Comparison of ENCODE assay signal across 18 mouse cellular contexts in genomic region chr6:99621167-99621566, GRCm38 (mm10). TPM values are rescaled to one million over a fixed set of nuclear protein-coding genes. Genes with fewer than 3 reads are reported as not detected.
DNase-seq lines count a peak whose midpoint lies in the region; ATAC-seq lines count a peak whose summit lies in the region.
"Had no signal": no experiment of that assay in that cellular context is flagged by ENCODE, and none has a peak within 500 bp of the region (broad histone marks: within the 10 kb centered on the region; RNA-seq: fewer than 3 reads in every experiment).

No protein-coding gene starts in this region.

- H3K9me3 ChIP-seq in embryonic facial prominence, embryonic 10.5 days, result no peaks in the 10 kb centered on the region
- H3K9me3 ChIP-seq in embryonic facial prominence, embryonic 11.5 days (replicated peaks; ENCODE audit: control insufficient read depth, low read length), result no peaks in the 10 kb centered on the region
- H3K9me3 ChIP-seq: forebrain, embryonic 13.5 days; forebrain, embryonic 15.5 days had no signal

- no peaks in the 10 kb centered on the region for H3K36me3 ChIP-seq in embryonic facial prominence, embryonic 10.5 days (replicated peaks)
- H3K36me3 ChIP-seq in embryonic facial prominence, embryonic 11.5 days (replicated peaks; ENCODE audit: control insufficient read depth, insufficient read depth, low read depth, low read length), result no peaks in the 10 kb centered on the region
- H3K36me3 ChIP-seq: forebrain, embryonic 15.5 days had no signal

- no peak overlapping the region for H3K4me2 ChIP-seq in embryonic facial prominence, embryonic 11.5 days (ENCODE audit: low read depth, low read length)
- H3K4me2 ChIP-seq: forebrain, embryonic 13.5 days; forebrain, embryonic 15.5 days had no signal

- H3K4me3 ChIP-seq in embryonic facial prominence, embryonic 10.5 days, result no peak overlapping the region
- no peak overlapping the region for H3K4me3 ChIP-seq in embryonic facial prominence, embryonic 11.5 days (ENCODE audit: low read depth, low read length)
- H3K4me3 ChIP-seq: forebrain, embryonic 13.5 days; forebrain, embryonic 15.5 days had no signal

- ATAC-seq in embryonic facial prominence, embryonic 11.5 days (replicated peaks; ENCODE audit: insufficient number of reproducible peaks, low FRiP score, low TSS enrichment, low read depth), result no peak
- ATAC-seq: forebrain, embryonic 13.5 days; forebrain, embryonic 15.5 days; forebrain, postnatal 0 days had no signal

- WGBS in embryonic facial prominence, embryonic 10.5 days, result 61% methylated on average over 4 of the region's 4 CpGs
- WGBS in embryonic facial prominence, embryonic 11.5 days, result 51% methylated on average over 4 of the region's 4 CpGs

- DNase-seq in embryonic facial prominence, embryonic 10.5 days (ENCODE audit: low spot score), result peak; percentile 33
- DNase-seq in embryonic facial prominence, embryonic 11.5 days (ENCODE audit: low spot score), result peak; percentile 60
- peak; percentile 59 for DNase-seq in forelimb bud, embryonic 11.5 days (ENCODE audit: low read depth, low spot score)
- DNase-seq in layer of hippocampus, adult 11-12 months (ENCODE audit: low spot score), result no peak
- DNase-seq in thymus, postnatal 25 days, result no peak
- DNase-seq: adrenal gland, adult 2 months; adrenal gland, postnatal 10 days; adrenal gland, postnatal 25 days; cerebellum, adult 11 months; cerebellum, adult 18-20 months; cerebellum, adult 8-10 months; cerebellum, adult 9-11 months; cerebellum, postnatal 14 days; cerebellum, postnatal 36 days; embryo, embryonic 11 days; forebrain, postnatal 0 days had no signal

- peaks cover 68% of the 10 kb centered on the region for H3K4me1 ChIP-seq in embryonic facial prominence, embryonic 10.5 days
- H3K4me1 ChIP-seq in embryonic facial prominence, embryonic 11.5 days (ENCODE audit: control insufficient read depth, insufficient read depth, low read length), result peaks cover 3% of the 10 kb centered on the region

- no peak overlapping the region for H3K9ac ChIP-seq in embryonic facial prominence, embryonic 11.5 days (replicated peaks; ENCODE audit: low read length)
- H3K9ac ChIP-seq: forebrain, embryonic 13.5 days; forebrain, embryonic 15.5 days; forebrain, postnatal 0 days had no signal

- no peak overlapping the region for H3K27ac ChIP-seq in embryonic facial prominence, embryonic 10.5 days (replicated peaks)
- no peak overlapping the region for H3K27ac ChIP-seq in embryonic facial prominence, embryonic 11.5 days (replicated peaks; ENCODE audit: low read depth, low read length)
- H3K27ac ChIP-seq: forebrain, embryonic 13.5 days; forebrain, embryonic 15.5 days had no signal

- peaks cover 11% of the 10 kb centered on the region; the same call in 1 of the 2 replicates for H3K27me3 ChIP-seq in embryonic facial prominence, embryonic 10.5 days (replicated peaks; ENCODE audit: low read depth, poor library complexity, severe bottlenecking)
- H3K27me3 ChIP-seq in embryonic facial prominence, embryonic 11.5 days (ENCODE audit: control insufficient read depth, insufficient read depth, low read length), result no peaks in the 10 kb centered on the region
- H3K27me3 ChIP-seq: forebrain, embryonic 13.5 days; forebrain, embryonic 15.5 days had no signal

RNA-seq across cellular contexts. Expression of gene Eif4e3, which starts 45.4 kb away (rescaled TPM):
- 14.2 and 16.5 TPM in 2 replicates for polyA plus RNA-seq in embryonic facial prominence, embryonic 10.5 days (2016; fragmentation: Nextera tagmentation; extraction: Ambion mirVana)
- 16.8 and 19.3 TPM in 2 replicates for polyA plus RNA-seq in embryonic facial prominence, embryonic 11.5 days (2014; fragmentation: Nextera tagmentation; extraction: Ambion mirVana)

RNA-seq across cellular contexts. Expression of gene Gm20696, which starts 45.4 kb away (rescaled TPM):
- 3.1 and 4.5 TPM in 2 replicates for polyA plus RNA-seq in embryonic facial prominence, embryonic 10.5 days (2016; fragmentation: Nextera tagmentation; extraction: Ambion mirVana)
- 2.5 and 3.0 TPM in 2 replicates for polyA plus RNA-seq in embryonic facial prominence, embryonic 11.5 days (2014; fragmentation: Nextera tagmentation; extraction: Ambion mirVana)

Comparison
In these comparisons a context has a peak if more than half of its experiments do, and no peak if none do; other contexts are left out.
1. DNase-seq: peak in embryonic facial prominence, embryonic 10.5 days (single experiment), embryonic facial prominence, embryonic 11.5 days (single experiment) and forelimb bud, embryonic 11.5 days (single experiment); none in layer of hippocampus, adult 11-12 months (single experiment) and thymus, postnatal 25 days (single experiment).